Mouse (Mus musculus): ENCODE measurements around the gene Tulp3.

Gene Tulp3

GRCm38 (mm10) chr6:128296750-128297393, 58.8 kb downstream of the Tulp3 start:
- DNase-seq (ENCODE audit: low read depth) = no peak

DNA sequence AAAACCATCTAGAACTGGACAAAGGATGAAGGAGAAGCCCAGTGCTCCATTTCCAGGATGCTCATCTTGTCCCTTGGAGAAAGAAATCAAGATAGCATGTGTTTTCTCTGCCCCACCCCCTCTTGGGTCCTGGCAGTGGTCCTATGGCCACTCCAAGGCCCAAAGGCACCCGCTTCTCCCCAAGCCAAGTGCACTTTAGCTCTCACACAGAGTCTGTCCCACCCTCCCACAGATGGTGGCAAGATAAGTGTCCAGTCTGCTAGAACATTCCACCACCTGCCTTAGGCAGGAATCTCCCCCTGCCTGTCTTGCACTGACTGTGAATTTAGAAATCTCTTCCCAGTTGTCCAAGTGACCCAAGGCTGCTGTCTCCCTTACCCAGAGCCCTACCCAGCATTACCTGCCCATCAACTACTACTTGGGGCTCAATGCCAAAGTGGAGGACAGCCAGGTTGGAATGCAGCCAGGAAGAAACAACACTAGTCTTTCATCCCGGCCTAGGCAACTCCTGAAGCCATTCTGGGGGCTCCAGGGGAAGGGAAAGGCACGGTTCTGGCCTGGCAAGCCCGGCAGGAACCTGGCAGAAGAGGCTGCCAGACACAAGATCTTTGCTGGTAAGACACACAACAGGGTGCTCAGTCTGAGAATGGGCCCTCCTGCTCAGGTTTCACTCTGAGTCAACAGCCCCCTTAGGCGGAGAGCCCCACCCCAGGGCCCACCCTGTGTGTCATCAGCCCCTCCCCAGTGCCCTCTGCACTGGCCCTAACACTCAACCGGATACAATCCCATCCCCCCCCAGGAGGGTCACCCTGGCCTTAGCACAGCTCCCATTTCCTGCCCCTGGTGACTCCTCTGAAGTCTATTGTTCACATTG, 59.5 kb downstream of the Tulp3 start:
- no peak for DNase-seq (ENCODE audit: low read depth)

- DNase-seq (ENCODE audit: low read depth) = no peak
These were observed 64.4 kb downstream of the Tulp3 start for GRCm38 (mm10) chr6:128291284-128291683.

DNA sequence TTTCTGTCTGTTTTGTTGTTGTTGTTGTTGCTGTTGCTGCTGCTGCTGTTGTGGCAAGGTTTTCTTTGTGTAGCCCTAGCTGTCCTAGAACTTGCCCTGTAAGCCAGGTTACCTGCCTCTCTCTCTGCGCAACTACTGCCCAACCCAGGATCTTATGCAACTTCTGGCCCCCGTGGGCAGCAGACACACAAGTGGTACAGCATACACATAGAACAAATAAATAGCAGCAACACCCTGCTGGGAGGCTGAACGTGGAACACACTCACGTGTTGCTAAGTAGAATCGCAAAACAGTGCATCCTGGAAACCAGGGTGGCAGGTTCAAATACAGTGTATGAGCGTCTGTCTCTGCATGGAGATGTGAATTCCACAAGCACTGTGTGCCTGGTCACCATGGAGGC, 67.0 kb downstream of the Tulp3 start:
- no peak for DNase-seq (ENCODE audit: low read depth)

DNA sequence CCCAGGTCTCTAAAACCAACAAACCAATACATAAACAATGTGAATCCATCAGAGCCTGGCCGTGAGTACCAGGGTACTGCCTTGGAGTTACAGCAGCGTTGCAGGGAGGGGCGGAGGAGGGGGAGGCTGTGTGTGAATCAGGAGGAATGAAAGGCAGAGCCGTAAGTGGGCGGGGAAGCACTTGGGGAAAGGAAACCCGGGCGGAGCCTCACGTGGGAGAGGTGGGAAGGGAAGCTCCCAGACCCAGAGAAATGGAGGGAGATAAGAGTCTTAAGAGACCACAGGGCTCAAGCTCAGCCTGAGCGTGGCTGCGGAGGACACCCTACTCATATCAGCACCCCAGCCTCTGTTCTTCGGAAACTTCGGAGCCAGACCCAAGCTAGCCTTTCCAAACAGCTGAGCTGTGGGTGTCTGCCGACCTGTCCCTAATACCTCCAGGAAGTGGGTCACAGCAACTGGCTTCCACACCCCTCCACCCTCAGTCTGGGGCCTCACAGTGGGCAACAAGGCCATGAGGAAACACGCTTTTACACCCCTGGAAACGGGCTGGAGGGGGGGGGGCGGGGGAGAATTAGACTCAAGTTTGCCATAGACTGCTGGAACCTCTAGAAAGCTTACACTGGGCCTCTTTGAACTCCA, 69.7 kb downstream of the Tulp3 start:
- no peak for DNase-seq (ENCODE audit: low read depth)

GRCm38 (mm10) chr6:128282126-128282525, 73.5 kb downstream of the Tulp3 start:
- no peak for DNase-seq (ENCODE audit: low read depth)

- no peak for DNase-seq (ENCODE audit: low read depth)
These were observed 75.0 kb downstream of the Tulp3 start for GRCm38 (mm10) chr6:128280472-128281145.

- no peak for DNase-seq (ENCODE audit: low read depth)
These were observed 76.0 kb downstream of the Tulp3 start for GRCm38 (mm10) chr6:128279608-128280007.

GRCm38 (mm10) chr6:128279099-128279498, 76.6 kb downstream of the Tulp3 start:
- no peak for DNase-seq (ENCODE audit: low read depth)

DNA sequence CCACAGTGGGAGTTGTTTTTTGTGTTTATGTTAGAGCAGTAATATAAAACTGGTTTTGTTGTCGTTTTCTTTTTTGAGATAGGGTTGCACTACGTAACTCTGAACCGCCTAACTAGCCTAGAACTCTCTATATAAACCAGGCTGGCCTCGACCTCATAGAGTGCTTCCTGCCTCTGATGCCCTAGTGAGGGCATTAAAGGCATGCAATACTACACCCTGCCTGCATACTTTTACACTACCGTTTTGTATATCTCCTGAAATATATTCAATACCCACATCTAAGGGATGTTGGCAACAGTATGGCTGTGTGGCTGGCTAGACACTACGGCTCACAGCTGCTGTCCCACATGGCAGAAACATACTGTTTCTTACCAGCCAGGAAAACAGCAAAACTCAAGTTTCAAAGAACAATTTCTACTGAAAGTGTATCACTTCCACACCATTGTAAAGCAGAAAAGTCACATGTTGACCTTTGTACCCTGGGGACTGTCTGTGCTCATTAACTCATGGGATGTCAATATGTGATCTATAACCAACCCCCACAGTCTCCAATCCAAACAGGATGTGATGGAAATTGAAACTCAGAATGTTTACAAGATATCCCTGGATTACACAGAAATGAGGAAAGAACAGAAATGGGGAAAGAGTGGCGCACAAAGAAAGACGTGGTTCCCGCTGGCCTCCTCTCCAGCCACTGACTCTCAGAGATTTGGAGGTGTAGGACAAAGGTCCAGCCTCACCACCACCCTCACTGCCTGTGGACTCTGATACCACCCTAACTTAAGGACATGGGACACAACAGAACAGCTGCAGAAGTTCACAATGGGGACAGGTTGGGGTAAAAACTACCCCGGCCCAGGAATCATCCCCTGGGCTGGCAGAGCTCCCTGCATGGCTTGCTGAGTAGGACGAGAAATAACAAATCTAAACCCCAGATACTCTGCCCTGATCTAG, 78.2 kb downstream of the Tulp3 start:
- no peak for DNase-seq (ENCODE audit: low read depth)

- no peak for DNase-seq (ENCODE audit: low read depth)
These were observed 79.3 kb downstream of the Tulp3 start for GRCm38 (mm10) chr6:128276349-128276748.

DNA sequence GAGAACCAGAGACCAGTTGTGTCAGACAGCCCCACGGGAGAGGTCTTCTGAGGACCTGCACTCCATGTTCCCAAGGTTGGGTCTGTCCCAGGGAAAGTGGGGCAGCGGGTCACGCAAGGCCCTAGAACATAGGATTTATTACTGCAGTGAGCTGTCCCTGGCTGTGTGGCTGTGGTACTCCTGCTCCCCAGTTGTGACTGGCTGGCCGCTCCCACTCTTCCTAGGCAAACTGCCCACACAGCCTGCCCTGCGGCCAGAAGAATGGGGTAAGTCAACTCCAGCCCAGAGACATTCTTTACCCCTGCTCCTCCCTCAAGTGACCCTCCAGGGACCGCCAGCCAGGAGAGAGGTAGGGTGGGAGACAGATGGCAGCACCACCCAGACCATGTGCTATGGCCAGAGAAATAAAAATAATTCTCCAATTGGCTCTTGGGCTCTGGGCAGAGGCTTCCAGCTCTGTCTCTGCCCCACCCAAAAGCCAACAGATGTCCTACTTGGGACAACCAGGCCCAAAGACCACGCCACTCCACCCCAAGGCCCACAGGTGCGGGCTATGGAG, 80.1 kb downstream of the Tulp3 start:
- no peak for DNase-seq (ENCODE audit: low read depth)

DNA sequence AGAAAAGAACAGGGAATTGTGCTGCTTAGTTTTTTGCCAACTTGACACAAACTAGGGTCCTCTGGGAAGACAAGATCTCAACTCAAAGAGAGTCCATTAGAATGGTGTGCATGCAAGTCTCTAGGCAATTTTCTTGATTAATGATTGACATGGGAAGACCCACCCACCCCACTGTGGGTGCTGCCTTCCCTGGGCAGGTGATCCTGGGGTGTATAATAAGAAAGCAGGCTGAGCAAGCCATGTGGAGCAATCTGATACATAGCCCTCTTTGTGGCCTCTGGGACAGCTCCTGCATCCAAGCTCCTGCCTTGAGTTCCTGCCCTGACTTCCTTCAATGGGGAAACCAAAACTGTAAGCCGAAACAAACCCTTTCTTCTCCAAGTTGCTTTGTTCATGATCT, 82.1 kb downstream of the Tulp3 start:
- no peak for DNase-seq (ENCODE audit: low read depth)

DNA sequence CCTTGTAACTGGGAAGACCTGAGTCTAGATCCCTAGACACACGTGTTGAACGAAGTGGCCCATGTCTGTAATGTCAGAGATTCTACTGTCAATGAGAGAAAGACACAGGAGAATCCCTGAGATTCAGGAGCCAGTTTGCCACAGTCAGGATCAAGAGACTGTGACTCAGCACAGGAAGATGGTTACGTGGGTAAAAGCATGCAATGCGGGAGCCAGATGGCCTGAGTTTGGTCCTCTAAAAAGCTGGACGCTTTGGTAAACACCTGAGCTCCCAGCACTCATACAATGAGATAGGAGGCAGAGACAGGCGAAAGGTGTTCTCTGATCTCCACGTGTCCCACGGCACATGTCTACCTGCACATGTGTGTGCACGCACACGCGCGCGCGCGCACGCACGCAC, 82.9 kb downstream of the Tulp3 start:
- DNase-seq (ENCODE audit: low read depth) = no peak

All from naive thymus-derived CD4-positive, alpha-beta T cell, adult 2 months (primary cell).